Mouse (Mus musculus): ENCODE data around the gene Thbs3.

DNA sequence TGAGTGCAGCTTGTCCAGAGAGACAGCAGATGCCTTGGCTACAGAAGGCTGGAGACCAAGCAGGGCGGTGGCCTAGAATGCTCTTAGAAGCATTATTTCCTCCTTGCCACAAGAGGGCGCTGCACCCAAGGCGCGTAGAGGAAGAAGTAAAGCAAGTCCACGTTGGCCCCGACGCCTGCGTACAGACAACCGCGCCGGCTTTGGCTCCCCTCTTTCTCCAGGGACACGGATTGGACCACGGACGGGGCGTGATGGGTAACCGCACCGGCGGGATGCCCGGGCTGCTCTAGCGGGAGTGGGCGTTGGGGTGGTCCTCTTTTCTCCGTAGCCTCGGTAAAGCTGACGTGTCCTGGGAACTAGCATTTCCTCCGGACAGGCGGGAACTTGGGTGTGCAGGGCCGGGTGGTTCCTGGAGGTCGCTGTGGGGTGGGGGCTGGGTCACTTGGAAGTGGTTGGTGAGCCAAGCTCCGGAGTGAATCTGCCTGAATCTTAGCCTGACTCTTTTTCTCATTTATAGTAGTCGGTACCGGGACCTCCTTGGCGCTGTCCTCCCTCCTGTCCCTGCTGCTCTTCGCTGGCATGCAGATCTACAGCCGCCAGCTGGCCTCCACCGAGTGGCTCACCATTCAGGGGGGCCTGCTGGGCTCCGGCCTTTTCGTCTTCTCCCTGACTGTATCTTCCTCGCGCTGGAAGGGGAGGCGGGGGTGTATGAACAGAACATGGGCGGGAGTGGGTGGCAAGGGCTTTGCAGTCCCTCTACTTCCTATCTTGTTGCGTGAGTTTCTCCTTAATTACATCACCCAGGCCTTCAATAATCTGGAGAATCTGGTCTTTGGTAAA, 31.5 kb downstream of the Thbs3 start, which contains the start of gene Trim46:
- TF ChIP-seq HCFC1 (IDR thresholded peaks at IDR 0.05; ENCODE audit: borderline replicate concordance, insufficient read depth, low read length) (peak; percentile 13; the same call in 1 of the 2 replicates), ZNF384 (IDR thresholded peaks at IDR 0.05; ENCODE audit: low read depth, low read length) (no peak)
